Mouse (Mus musculus) urinary bladder, postnatal 14 days (tissue): ENCODE measurements around the gene Olfr1495.
"Not testable (repeated sequence)": the region's sequence is repeated elsewhere in the genome, so short reads cannot be mapped to it uniquely, and the experiment has no call there.

Experiments
- DNase-seq: peaks from one replicate; pipeline ENCODE4 v3.0.0; 2021; ENCODE audit warnings: low spot score

Gene Olfr1495

DNA sequence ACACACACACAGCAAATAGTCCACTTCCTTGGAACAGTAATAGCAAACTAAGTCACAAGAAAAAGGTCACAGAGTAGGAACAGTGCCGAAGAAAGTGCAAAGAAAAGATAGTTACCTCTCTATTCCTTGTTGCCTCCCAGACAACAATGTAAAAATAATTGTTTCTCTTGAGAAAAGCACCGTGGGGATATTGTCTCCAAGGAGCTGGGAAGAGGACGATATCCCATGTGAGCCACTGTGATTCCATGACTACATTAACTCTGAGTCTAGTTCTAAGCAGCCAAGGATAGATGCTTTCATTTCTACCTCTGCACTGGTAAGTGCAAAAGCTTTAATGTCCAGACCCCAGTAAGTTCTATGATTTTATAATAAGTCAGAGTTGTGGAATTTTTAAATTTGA lies at the start of gene Olfr1495:
Olfr1495 (plus strand) TSS at position 301 of the 400 bp plus-strand sequence.
- no peak for DNase-seq

DNA sequence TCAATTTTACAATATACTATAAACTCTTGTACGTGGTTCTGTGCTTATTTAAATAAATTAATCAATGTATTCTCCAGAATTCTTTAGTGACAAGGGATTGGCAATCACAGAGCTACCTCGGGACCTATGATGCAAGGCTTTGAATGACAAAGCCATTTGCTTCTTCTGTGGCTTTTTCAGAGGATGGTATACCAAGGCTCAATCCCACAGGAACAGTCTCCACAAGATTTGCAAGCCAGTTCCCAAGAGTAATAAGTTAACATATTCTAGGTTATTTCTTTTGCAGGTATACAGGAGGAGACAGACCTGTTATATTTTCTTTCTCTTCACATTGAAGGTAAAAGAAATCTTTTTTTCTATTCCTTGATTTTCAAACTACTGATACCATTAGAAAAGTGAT lies 41.4 kb upstream of the Olfr1495 start, which contains the start of gene Olfr1493-ps1:
Olfr1493-ps1 (plus strand) TSS at position 301 of the 400 bp plus-strand sequence.
- no peak for DNase-seq

DNA sequence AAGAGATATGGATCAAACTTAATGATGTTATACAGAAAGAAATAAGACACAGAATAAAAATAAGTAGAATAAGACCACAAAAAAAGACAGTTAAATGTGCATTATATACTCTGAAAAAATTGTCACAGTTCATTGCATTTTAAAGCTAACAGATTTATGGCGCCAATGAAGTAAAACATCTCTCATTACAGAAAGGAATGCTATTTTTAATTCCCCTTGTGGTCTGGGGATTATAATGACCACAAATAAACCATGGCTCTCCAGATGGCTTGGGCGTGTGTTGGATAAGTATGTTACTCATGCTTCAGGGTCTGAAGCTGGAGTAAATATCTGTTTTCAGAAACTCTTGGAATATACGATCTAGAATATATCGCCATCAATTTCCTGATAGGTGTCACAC lies 25.0 kb upstream of the Olfr1495 start, which contains the start of gene Olfr1494:
Olfr1494 (plus strand) TSS at position 301 of the 400 bp plus-strand sequence.
- DNase-seq = no peak

DNA sequence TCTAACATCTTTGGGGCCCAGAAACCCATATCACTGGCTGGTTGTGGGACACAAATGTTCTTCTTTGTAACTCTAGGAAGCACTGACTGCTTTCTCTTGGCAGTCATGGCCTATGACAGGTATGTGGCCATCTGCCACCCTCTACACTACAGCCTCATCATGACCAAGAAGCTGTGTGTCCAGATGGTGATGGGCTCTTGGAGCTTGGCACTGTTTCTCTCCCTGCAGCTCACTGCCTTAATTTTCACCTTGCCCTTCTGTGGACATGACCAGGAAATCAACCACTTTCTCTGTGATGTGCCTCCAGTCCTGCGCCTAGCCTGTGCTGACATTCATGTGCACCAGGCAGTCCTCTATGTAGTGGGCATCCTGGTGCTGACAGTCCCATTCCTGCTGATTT lies 15.0 kb upstream of the Olfr1495 start:
- DNase-seq = no peak

DNA sequence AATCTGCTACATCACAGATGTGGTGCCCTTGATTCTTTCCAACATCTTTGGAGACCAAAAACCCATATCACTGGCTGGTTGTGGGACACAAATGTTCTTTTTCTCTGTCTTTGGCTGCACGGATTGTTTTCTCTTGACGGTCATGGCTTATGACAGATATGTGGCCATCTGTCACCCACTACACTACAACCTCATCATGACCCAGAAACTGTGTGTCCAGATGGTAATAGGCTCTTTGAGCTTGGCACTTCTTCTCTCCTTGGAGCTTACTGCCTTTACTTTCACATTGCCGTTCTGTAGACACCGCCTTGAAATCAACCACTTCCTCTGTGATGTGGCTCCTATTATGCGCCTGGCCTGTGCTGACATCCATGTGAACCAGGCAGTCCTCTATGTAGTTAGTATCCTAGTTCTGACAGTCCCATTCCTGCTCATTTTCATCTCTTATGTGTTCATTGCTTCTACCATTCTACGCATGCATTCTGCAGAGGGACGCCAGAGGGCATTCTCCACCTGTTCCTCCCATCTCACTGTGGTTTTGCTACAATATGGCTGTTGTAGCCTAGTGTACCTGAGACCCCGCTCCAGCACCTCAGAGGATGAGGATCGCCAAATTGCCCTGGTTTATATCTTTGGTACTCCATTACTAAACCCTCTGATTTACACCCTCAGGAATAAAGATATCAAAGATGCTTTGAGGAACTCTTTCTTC lies 4.3 kb downstream of the Olfr1495 start:
- no peak for DNase-seq

DNA sequence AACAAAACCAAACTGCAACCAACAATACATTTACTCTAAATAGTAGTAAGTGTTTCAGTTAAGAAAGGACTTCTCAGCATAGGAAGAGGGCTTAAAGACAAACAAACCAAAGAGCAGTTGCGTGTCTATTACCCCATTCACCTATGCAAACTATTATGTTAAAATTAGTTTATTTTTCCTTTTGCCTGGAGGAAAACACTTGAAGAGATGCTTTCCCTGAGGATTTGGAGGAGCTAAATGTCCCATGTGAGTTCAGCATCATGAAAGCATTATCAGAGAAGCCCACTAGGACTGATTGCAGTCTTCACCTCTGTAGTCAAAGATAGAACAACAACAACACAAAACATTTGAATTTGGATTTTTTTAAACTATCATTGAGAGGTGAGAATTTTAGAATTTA lies 13.2 kb downstream of the Olfr1495 start, which contains the start of gene Olfr1496:
Olfr1496 (plus strand) TSS at position 301 of the 400 bp plus-strand sequence.
- no peak for DNase-seq

DNA sequence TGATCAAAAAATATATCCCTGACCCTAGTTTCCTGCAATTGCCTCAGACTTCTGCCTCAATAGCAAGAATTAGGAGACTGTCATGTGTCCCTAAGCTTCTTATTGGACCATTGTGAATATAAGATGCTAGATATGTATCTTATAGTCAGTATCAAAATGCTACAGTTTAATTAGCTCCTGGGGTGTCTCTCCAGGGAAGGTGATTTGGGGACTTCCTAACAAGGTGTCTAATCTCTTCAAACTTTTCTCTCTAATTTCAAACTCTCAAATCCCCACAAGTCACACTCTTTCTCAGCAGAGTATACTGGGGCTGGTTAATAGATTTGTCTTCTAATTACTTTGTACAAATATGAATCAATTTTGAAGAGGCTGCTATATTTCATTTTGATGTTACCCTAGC lies 33.7 kb downstream of the Olfr1495 start, which contains the start of gene Olfr1497:
Olfr1497 (minus strand) TSS at position 101 of the 400 bp plus-strand sequence.
- DNase-seq = no peak

DNA sequence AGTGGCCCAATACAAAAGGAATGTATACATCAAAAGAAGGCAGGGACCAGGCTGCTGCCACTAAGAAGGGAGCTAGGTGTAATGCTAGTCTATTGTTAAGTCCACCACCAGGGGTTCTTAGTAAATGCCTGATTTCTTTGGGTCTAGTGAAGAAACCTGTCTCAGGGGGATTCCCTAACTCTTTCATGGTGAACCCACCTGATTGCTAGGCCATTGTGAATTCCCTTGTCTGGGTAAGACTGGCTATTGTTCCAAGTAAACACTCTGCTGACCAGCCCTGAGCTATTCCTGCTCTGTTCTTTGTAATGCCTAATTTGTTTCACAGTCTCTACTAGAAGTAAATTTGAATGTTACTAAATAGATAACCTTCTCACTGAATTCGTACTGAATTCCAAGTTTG lies 41.1 kb downstream of the Olfr1495 start:
- DNase-seq = not testable (repeated sequence)

DNA sequence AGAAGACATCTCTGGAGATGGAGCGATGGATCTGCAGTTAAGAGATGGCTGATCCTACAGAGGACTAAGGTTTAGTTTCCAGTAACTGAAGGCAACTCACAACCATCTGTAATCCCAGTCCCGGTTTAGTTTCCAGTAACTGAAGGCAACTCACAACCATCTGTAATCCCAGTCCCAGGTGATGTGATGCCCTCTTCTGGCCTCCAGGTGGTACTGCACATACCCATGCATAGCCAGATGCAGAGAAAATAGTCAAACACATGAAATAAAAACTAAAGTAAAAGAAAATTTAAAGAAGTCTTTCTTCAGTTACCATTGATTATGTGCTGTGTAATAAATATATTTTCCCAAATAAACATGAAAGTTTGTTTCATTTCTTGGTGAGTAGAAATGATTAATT lies 48.4 kb downstream of the Olfr1495 start:
- no peak for DNase-seq

DNA sequence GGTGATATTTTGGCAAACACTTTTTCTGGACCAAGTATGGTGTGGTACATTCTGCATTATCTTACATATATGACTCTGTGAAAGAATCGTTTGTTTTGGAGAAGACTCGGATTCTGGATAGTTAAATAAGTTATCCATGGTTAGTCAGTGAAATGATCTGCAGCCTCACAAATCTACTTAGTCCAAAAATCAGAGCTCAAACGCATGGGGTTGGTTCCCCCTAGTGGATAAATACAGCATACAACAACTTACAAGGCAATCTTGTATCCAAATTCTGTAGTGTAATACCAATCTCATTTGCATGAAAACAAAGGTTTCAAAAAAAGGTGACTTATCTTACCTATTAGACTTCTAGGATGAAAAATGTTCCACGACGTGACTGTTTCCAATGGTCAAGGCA lies 54.4 kb downstream of the Olfr1495 start:
- no peak for DNase-seq

DNA sequence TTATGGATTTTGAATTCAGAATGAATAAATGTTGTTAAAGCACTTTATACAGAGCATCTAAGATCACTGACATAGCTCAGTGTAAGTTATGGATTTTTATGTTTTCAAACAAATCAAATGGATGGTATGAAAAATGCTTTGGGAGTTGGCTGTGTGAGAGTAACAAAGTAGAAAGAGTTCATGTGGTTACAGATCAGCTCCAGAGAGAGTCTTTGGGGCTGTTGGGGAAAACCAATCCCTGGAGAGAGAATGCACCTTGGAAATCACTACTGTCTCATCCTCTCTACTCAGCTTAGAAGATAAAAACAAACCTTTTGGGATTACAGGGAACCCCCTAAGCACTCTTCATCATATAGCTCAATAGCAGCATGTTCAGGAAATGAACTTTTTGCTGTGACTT lies 54.9 kb downstream of the Olfr1495 start, which contains the start of gene Olfr1499:
Olfr1499 (minus strand) TSS at position 101 of the 400 bp plus-strand sequence.
- no peak for DNase-seq
